Mouse (Mus musculus): ENCODE results near the gene Mad2l2. TPM values are rescaled to one million over a fixed set of nuclear protein-coding genes. Genes with fewer than 3 reads are reported as not detected.

The Mad2l2 gene
- polyA plus RNA-seq, 1 experiment = 35.6 TPM

DNA sequence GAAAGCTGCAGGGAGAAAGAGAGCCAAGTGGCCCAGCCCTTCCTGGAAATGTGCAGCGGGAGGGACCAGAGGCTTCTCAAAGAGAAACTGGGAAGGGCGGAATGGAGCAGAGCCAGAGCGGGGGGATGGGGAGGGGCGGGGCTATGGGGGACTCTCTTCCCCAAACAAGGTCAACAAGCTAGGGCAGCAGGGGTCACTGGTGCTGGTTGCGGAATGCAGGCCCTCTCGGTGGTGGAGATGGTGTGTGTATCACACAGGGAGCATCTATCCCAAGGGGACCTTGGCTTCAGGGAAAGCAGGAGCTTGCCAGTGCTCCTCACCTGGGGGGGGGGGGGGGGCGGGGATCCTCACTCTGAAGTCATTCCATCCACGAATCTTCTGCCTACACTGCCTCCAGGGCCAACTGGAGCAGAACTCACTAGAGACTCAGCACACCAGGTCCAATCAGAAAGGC is 45.9 kb upstream of the Mad2l2 start:
- no peaks in the 10 kb centered on the region for H3K27me3 ChIP-seq (ENCODE audit: control insufficient read depth, insufficient read depth, insufficient read length)
- peaks cover 5% of the 10 kb centered on the region for H3K79me2 ChIP-seq (ENCODE audit: control insufficient read depth, insufficient read depth)
- H3K4me3 ChIP-seq (ENCODE audit: insufficient read depth, poor library complexity, severe bottlenecking) = no peak overlapping the region
- TF ChIP-seq USF1 (IDR thresholded peaks at IDR 0.05; ENCODE audit: low read depth) (no peak), CTCF (IDR thresholded peaks at IDR 0.05; ENCODE audit: control insufficient read depth, insufficient read depth, insufficient read length) (no peak), MYOG (IDR thresholded peaks at IDR 0.05; ENCODE audit: control insufficient read depth, extremely low read depth, insufficient read length) (no peak)
- no peak overlapping the region for H3ac ChIP-seq (ENCODE audit: control insufficient read depth, insufficient read length, low read depth)
- H3K79me3 ChIP-seq (ENCODE audit: low read depth) = no peaks in the 10 kb centered on the region
- no peaks in the 10 kb centered on the region for H3K36me3 ChIP-seq (ENCODE audit: control insufficient read depth, insufficient read depth)

DNA sequence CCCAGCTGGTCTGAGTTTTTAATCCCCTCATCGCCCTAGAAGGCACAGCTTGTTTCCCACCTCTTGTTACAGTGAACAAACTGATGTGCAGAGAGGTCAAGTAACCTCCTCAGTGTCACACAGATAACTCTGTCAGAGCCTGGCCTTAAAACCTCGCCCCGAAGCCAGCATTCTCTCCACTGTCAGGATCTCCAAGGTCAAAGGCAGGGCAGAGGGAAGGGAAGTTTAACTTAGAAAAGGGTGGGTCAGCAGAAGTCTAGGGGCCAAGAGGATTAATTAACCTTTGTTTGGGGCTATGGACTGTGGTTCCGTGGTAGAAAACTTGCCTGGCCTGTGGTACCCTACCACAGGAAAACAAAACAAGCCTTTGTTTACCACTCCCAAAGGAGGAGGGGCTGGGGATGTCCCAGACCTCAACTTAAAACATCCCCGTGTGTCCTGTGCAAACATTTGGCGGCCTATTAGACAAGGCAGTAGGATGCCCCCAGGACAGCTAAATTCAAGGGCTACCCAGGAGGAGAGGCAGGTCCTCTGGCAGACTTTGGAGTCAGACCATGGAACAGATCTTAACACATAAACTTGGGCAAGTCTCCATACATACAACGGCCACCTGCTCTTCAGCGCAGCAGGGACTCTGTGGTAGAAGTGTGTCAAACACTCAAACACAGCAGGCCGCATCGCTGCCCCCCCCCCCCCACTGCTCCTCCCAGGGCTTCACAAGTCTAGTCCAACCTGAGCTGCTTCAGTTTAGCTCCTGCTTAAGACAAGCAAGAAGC is 44.9 kb upstream of the Mad2l2 start:
- peaks cover 5% of the 10 kb centered on the region for H3K79me2 ChIP-seq (ENCODE audit: control insufficient read depth, insufficient read depth)
- no peak overlapping the region for H3ac ChIP-seq (ENCODE audit: control insufficient read depth, insufficient read length, low read depth)
- no peaks in the 10 kb centered on the region for H3K36me3 ChIP-seq (ENCODE audit: control insufficient read depth, insufficient read depth)
- H3K27me3 ChIP-seq (ENCODE audit: control insufficient read depth, insufficient read depth, insufficient read length) = no peaks in the 10 kb centered on the region
- H3K79me3 ChIP-seq (ENCODE audit: low read depth) = no peaks in the 10 kb centered on the region
- H3K4me3 ChIP-seq (ENCODE audit: insufficient read depth, poor library complexity, severe bottlenecking) = no peak overlapping the region
- TF ChIP-seq CEBPB (IDR thresholded peaks at IDR 0.05; ENCODE audit: low read depth) = no peak
- TF ChIP-seq MYOD1 (IDR thresholded peaks at IDR 0.05; ENCODE audit: control insufficient read depth, insufficient read length, low read depth) = no peak

- no peaks in the 10 kb centered on the region for H3K27me3 ChIP-seq (ENCODE audit: control insufficient read depth, insufficient read depth, insufficient read length)
- H3ac ChIP-seq (ENCODE audit: control insufficient read depth, insufficient read length, low read depth) = no peak overlapping the region
- TF ChIP-seq FOSL1 (IDR thresholded peaks at IDR 0.05; ENCODE audit: insufficient read depth, low read length, poor library complexity, severe bottlenecking) (no peak), MAX (IDR thresholded peaks at IDR 0.05) (no peak), CTCF (IDR thresholded peaks at IDR 0.05; ENCODE audit: control insufficient read depth, insufficient read depth, insufficient read length) (no peak), USF1 (IDR thresholded peaks at IDR 0.05; ENCODE audit: low read depth) (no peak), CEBPB (IDR thresholded peaks at IDR 0.05; ENCODE audit: low read depth) (no peak), MYOG (IDR thresholded peaks at IDR 0.05; ENCODE audit: control insufficient read depth, extremely low read depth, insufficient read length) (no peak), MYOD1 (IDR thresholded peaks at IDR 0.05; ENCODE audit: control insufficient read depth, insufficient read length, low read depth) (no peak)
- peaks cover 5% of the 10 kb centered on the region for H3K79me2 ChIP-seq (ENCODE audit: control insufficient read depth, insufficient read depth)
- H3K4me3 ChIP-seq (ENCODE audit: insufficient read depth, poor library complexity, severe bottlenecking) = no peak overlapping the region
- H3K36me3 ChIP-seq (ENCODE audit: control insufficient read depth, insufficient read depth) = no peaks in the 10 kb centered on the region
- no peaks in the 10 kb centered on the region for H3K79me3 ChIP-seq (ENCODE audit: low read depth)
Measured at GRCm38 (mm10) chr4:148085907-148086305, 44.3 kb upstream of the Mad2l2 start.

DNA sequence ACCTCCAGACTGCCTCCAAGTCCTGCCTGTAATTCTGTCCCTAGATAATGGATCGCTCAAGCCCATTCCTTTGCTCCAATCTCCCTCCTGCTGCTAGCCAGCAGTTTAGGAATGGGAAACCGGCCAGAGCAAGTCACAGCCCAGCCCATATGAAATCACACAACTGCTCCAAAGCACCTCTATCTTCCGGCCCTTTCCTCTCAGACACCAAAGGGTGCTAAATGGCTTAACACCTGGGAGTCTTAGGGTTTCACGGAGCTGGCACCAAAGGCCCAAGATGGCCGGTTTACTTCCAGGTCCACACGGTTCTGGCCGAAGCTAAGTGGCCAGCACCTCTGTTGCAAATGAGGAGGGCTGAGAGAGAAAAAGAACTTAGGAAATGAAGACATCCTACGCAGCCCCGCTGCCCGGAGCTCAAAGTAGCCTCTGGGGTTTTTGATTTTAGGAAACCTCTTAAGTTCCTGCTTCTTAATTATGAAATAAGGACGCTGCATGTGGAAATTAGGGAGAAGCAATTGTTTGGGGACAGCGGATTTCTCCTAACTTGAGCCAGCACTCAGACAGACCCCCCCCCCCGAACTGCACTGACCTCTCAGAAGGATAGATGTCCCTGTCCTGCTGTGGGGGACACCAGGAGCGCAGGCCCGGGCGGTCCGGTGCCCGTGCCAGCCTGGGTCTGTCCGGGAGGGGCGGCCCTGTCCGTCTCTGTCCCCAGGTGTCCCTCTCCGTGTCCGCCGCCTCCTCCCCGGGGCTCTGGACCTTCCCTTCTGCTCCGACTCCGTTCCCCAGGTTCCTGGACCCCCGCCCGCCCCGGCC is 42.9 kb upstream of the Mad2l2 start:
- H3ac ChIP-seq (ENCODE audit: control insufficient read depth, insufficient read length, low read depth) = peak overlapping the region; percentile 69
- peak overlapping the region; percentile 48 for H3K4me3 ChIP-seq (ENCODE audit: insufficient read depth, poor library complexity, severe bottlenecking)
- TF ChIP-seq MYOG (IDR thresholded peaks at IDR 0.05; ENCODE audit: control insufficient read depth, extremely low read depth, insufficient read length) (no peak), MYOD1 (IDR thresholded peaks at IDR 0.05; ENCODE audit: control insufficient read depth, insufficient read length, low read depth) (no peak)
- H3K27me3 ChIP-seq (ENCODE audit: control insufficient read depth, insufficient read depth, insufficient read length) = no peaks in the 10 kb centered on the region
- H3K79me2 ChIP-seq (ENCODE audit: control insufficient read depth, insufficient read depth) = peaks cover 5% of the 10 kb centered on the region
- H3K79me3 ChIP-seq (ENCODE audit: low read depth) = no peaks in the 10 kb centered on the region
- no peaks in the 10 kb centered on the region for H3K36me3 ChIP-seq (ENCODE audit: control insufficient read depth, insufficient read depth)

DNA sequence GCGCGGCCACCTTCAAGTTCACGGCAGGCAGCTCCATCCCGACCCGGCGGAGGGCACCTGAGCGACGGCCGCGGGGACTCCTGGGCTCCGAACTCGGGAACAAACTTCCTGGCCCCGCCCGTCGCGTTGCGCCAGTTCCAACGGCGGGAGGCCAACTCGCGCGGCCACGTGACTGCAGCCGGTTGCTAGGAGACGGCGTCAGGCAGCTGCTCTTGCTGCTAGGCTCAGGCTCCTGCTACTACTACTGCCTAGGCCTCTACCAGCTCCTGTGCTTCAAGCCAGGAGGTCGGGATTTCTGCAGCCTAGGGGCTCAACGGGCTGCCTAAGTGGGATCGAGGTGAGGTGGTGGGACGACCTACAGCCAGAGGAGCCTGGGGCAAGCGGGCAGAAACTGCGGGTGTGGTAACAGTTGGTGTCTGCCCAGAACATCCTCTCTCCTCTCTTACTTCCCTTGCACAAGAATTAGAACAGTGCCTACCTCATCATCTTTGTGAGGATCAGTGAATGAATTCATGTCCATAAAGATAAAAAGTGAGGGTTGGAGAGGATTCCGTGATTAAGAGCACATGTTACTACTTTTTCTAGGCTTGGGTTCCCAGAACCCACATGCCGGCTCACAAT is 42.2 kb upstream of the Mad2l2 start, which contains the start of gene Agtrap:
Gene Agtrap, minus strand, starts transcription at position 125 of the 621 bp plus-strand sequence.
- H3K4me3 ChIP-seq (ENCODE audit: insufficient read depth, poor library complexity, severe bottlenecking) = peak within 1 kb of the TSS; percentile 48
- no peaks in the 10 kb centered on the region for H3K27me3 ChIP-seq (ENCODE audit: control insufficient read depth, insufficient read depth, insufficient read length)
- H3K36me3 ChIP-seq (ENCODE audit: control insufficient read depth, insufficient read depth) = no peaks in the 10 kb centered on the region
- peaks cover 5% of the 10 kb centered on the region for H3K79me2 ChIP-seq (ENCODE audit: control insufficient read depth, insufficient read depth)
- H3K79me3 ChIP-seq (ENCODE audit: low read depth) = no peaks in the 10 kb centered on the region
- peak within 1 kb of the TSS; percentile 69 for H3ac ChIP-seq (ENCODE audit: control insufficient read depth, insufficient read length, low read depth)
- TF ChIP-seq CEBPB (IDR thresholded peaks at IDR 0.05; ENCODE audit: low read depth) (peak; percentile 18), CTCF (IDR thresholded peaks at IDR 0.05; ENCODE audit: control insufficient read depth, insufficient read depth, insufficient read length) (no peak), MAX (IDR thresholded peaks at IDR 0.05) (no peak), MYOD1 (IDR thresholded peaks at IDR 0.05; ENCODE audit: control insufficient read depth, insufficient read length, low read depth) (peak; percentile 68), USF1 (IDR thresholded peaks at IDR 0.05; ENCODE audit: low read depth) (peak; percentile 95), MYOG (IDR thresholded peaks at IDR 0.05; ENCODE audit: control insufficient read depth, extremely low read depth, insufficient read length) (no peak), FOSL1 (IDR thresholded peaks at IDR 0.05; ENCODE audit: insufficient read depth, low read length, poor library complexity, severe bottlenecking) (no peak)
